Mouse (Mus musculus) testis, adult 2 months (tissue): ENCODE data around the gene Babam2. TPM values are rescaled to one million over a fixed set of nuclear protein-coding genes. Genes with fewer than 3 reads are reported as not detected.

Source experiments
- H3K27ac ChIP-seq: fragments of 200-500 bp; 2 replicates; pipeline ENCODE4 v1.5.1; 2012; ENCODE audit warnings: low read depth, low read length; ENCODE audit not compliant: control insufficient read depth, insufficient read depth
- H3K27me3 ChIP-seq: fragments of 200-500 bp; 2 replicates; pipeline ENCODE4 v1.6.1; 2012; ENCODE audit warnings: mild to moderate bottlenecking, low read length, moderate library complexity; ENCODE audit not compliant: control insufficient read depth, insufficient read depth
- H3K36me3 ChIP-seq: fragments of 200-500 bp; 2 replicates; pipeline ENCODE4 v1.6.1; 2012; ENCODE audit warnings: mild to moderate bottlenecking, low read length; ENCODE audit not compliant: control insufficient read depth, insufficient read depth
- H3K4me1 ChIP-seq: fragments of 200-500 bp; 2 replicates; pipeline ENCODE4 v1.6.1; 2012; ENCODE audit warnings: low read length; ENCODE audit not compliant: control insufficient read depth, insufficient read depth
- H3K4me3 ChIP-seq: fragments of 200-500 bp; 2 replicates; pipeline ENCODE4 v1.5.1; 2012; ENCODE audit warnings: low read depth, mild to moderate bottlenecking, low read length, moderate library complexity, mixed read lengths; ENCODE audit not compliant: control insufficient read depth
- CTCF ChIP-seq: fragments of 200-500 bp; IDR thresholded peaks from 2 replicates; pipeline ENCODE4 v1.5.1; 2012; ENCODE audit warnings: low read depth, mild to moderate bottlenecking, inconsistent platforms, low read length, moderate library complexity; ENCODE audit not compliant: control insufficient read depth, insufficient read depth, insufficient replicate concordance
- POLR2A ChIP-seq: fragments of 200-500 bp; IDR thresholded peaks from 2 replicates; pipeline ENCODE4 v1.6.1; 2012; ENCODE audit warnings: low read depth, mild to moderate bottlenecking, inconsistent platforms, low read length, moderate library complexity; ENCODE audit not compliant: control insufficient read depth
- polyA plus RNA-seq: library from polyadenylated mRNA; depleted of rRNA; stranded (reverse); fragments of >200 nt; gene quantifications from 2 replicates; pipeline ENCODE4 v1.2.3, GENCODE M21; 2012

Babam2 gene
- polyA plus RNA-seq, 1 experiment, result 38.5 TPM

- Histone ChIP-seq H3K36me3 (no peaks in the 10 kb centered on the region; the same call in 1 of the 2 replicates), H3K27ac (peak overlapping the region; percentile 96)
- TF ChIP-seq CTCF, result no peak
- peak; percentile 38; the same call in 1 of the 2 replicates for TF ChIP-seq POLR2A
These were observed 828 bp downstream of the Babam2 start for GRCm38 (mm10) chr5:31698297-31698726.

GRCm38 (mm10) chr5:31698931-31699330, 1.4 kb downstream of the Babam2 start:
- peaks cover 1% of the 10 kb centered on the region for H3K36me3 ChIP-seq
- H3K4me3 ChIP-seq, result no peak overlapping the region
- no peaks in the 10 kb centered on the region; the same call in 1 of the 2 replicates for H3K4me1 ChIP-seq
- no peak for TF ChIP-seq POLR2A
- H3K27me3 ChIP-seq, result no peaks in the 10 kb centered on the region
- no peak overlapping the region for H3K27ac ChIP-seq

More at GRCm38 (mm10) chr5:31698297-31698726, 828 bp downstream of the Babam2 start:
- Histone ChIP-seq H3K4me1 (no peaks in the 10 kb centered on the region; the same call in 1 of the 2 replicates), H3K27me3 (no peaks in the 10 kb centered on the region), H3K4me3 (peak overlapping the region; percentile 96)

- no peaks in the 10 kb centered on the region; the same call in 1 of the 2 replicates for H3K4me1 ChIP-seq
- peaks cover 1% of the 10 kb centered on the region for H3K36me3 ChIP-seq
- no peaks in the 10 kb centered on the region for H3K27me3 ChIP-seq
- no peak for TF ChIP-seq CTCF
- TF ChIP-seq POLR2A, result no peak
- no peak overlapping the region for H3K4me3 ChIP-seq
- H3K27ac ChIP-seq, result no peak overlapping the region
These were observed 1.9 kb downstream of the Babam2 start for GRCm38 (mm10) chr5:31699397-31699796.

GRCm38 (mm10) chr5:31704971-31705370, 7.5 kb downstream of the Babam2 start:
- Histone ChIP-seq H3K27ac (no peak overlapping the region), H3K4me3 (no peak overlapping the region), H3K27me3 (no peaks in the 10 kb centered on the region), H3K36me3 (peaks cover 1% of the 10 kb centered on the region), H3K4me1 (no peaks in the 10 kb centered on the region)
- TF ChIP-seq POLR2A, result no peak
- no peak for TF ChIP-seq CTCF

- Histone ChIP-seq H3K4me3 (no peak overlapping the region), H3K36me3 (peaks cover 1% of the 10 kb centered on the region), H3K4me1 (no peaks in the 10 kb centered on the region), H3K27me3 (no peaks in the 10 kb centered on the region), H3K27ac (no peak overlapping the region)
- TF ChIP-seq CTCF (no peak), POLR2A (no peak)
These were observed 9.3 kb downstream of the Babam2 start for GRCm38 (mm10) chr5:31706826-31707225.

- H3K27me3 ChIP-seq, result no peaks in the 10 kb centered on the region
- no peak overlapping the region for H3K27ac ChIP-seq
- H3K4me3 ChIP-seq, result no peak overlapping the region
- no peaks in the 10 kb centered on the region for H3K4me1 ChIP-seq
- no peaks in the 10 kb centered on the region for H3K36me3 ChIP-seq
- TF ChIP-seq CTCF, result no peak
- TF ChIP-seq POLR2A, result no peak
These were observed 11.9 kb downstream of the Babam2 start for GRCm38 (mm10) chr5:31709389-31709788.

GRCm38 (mm10) chr5:31713280-31713711, 15.8 kb downstream of the Babam2 start:
- TF ChIP-seq POLR2A (no peak), CTCF (no peak)
- Histone ChIP-seq H3K27ac (no peak overlapping the region), H3K27me3 (no peaks in the 10 kb centered on the region), H3K4me1 (no peaks in the 10 kb centered on the region), H3K36me3 (no peaks in the 10 kb centered on the region), H3K4me3 (no peak overlapping the region)

GRCm38 (mm10) chr5:31713841-31714264, 16.4 kb downstream of the Babam2 start:
- Histone ChIP-seq H3K4me1 (no peaks in the 10 kb centered on the region), H3K27ac (no peak overlapping the region), H3K27me3 (no peaks in the 10 kb centered on the region), H3K4me3 (no peak overlapping the region), H3K36me3 (no peaks in the 10 kb centered on the region)
- no peak for TF ChIP-seq CTCF
- no peak for TF ChIP-seq POLR2A
